Mouse (Mus musculus): ENCODE data around the gene D1Ertd622e. TPM values are rescaled to one million over a fixed set of nuclear protein-coding genes. Genes with fewer than 3 reads are reported as not detected.

Gene D1Ertd622e
- total RNA-seq, 2 experiments from 2014 or later = 18.1 to 18.2 TPM

DNA sequence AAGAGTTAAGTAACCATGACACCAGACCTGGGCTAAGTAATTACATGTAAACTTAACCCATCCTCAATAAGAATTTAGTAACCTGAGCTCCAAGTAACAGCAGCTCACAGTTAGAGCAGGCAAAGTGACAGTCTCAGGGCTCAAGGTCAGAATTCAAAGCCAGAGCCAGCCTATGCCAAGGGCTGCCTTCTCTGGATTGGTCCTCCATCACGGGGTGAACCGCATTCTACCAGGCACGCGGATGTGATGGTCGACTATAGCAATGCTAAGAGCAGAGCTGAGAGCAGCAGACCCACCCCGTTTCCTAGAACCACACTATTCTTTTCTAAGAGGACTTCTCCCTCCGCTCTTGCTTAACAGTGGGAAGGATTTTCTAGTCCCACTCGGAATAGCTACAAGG is 27.8 kb downstream of the D1Ertd622e start:
- DNase-seq = no peak

GRCm38 (mm10) chr1:97632545-97633256 is 29.2 kb downstream of the D1Ertd622e start:
- DNase-seq = no peak

GRCm38 (mm10) chr1:97631843-97632470 is 29.9 kb downstream of the D1Ertd622e start:
- no peak for DNase-seq

- no peak for DNase-seq
These were observed 31.7 kb downstream of the D1Ertd622e start for GRCm38 (mm10) chr1:97630146-97630545.

DNA sequence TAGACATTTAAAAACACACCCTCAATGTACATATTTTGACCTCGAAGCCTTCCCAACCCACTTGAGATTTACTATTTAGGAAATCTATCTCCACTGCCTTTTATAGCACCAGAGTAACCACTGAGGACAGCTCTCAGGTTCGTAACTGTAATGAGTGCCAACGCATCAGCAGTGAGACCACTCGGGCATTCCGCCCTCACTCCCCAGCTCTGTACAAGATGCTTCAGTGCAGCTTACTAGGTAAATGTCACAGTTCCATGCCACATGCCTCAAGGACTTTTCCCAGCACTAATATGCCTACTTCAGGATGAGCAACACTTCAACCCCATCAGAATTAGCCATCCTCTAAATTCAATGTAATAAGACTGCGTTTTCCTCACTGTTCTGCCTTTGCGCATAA is 33.0 kb downstream of the D1Ertd622e start:
- no peak for DNase-seq

- no peak for DNase-seq
These were observed 33.9 kb downstream of the D1Ertd622e start for GRCm38 (mm10) chr1:97628016-97628415.

- DNase-seq = no peak
These were observed 36.4 kb downstream of the D1Ertd622e start for GRCm38 (mm10) chr1:97625427-97625826.

- DNase-seq = no peak
These were observed 37.5 kb downstream of the D1Ertd622e start for GRCm38 (mm10) chr1:97624386-97624785.

GRCm38 (mm10) chr1:97623214-97623856 is 38.5 kb downstream of the D1Ertd622e start:
- DNase-seq = no peak

DNA sequence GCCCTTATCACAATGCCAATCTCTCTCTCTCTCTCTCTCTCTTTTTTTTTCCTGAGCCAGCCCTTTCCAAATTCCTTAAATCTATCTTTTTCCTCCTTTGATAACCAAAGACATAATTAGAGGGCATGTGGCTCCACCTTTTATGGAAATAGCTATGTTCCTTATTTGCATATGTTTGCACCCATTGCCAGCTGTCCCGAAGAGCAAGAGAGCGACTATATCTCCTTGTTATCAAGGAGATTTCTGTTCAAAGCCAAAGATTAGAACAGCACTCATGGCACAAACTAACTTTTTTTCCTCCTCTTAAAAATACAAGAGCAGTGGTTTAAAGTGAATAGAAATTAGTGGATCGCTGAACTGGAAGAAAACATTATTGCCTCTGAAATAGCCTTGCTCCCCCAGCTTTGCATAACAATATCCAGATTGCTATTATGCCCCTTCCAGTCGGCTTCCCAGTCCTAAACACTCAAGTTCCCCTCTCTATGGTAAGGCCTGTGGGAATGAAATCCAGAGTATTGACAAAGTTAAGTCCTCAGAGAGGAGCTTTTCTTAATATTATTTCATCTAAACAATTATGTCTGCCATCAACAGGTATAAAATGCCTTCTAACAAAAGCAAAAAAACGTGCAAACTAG is 39.2 kb downstream of the D1Ertd622e start:
- no peak for DNase-seq

DNA sequence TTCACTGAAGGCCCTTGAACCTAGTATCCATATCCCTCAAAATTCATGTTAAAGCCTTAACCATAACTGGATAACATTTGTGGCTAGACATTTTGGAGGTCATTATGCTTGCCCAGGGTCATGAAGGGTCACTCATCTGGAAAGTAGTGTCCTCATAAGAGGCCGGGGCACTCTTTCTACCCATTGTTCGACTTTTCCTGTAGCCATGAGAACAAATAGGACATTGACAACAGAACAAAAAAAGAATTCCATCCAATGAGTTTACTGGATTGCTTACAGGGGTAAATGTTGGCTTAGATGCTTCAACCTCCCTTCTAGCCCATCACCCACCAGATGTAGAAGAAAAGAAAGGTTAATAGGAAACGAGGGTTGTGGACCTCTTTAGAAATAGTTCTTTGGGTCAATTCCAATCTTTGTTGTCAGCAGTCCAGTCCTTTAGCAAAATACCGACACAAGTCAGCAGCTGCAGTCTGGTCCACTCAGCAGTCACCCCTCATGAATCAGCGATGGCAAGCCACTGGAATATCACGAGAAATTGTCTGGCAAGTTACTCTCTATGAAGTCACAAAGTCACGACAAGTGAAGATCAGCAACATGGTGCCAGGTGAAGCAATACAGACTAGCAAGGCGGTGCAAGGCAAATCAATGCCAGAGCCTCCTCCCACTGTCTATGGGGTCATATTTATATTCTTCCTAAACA is 42.1 kb downstream of the D1Ertd622e start:
- no peak for DNase-seq

- DNase-seq = no peak
These were observed 46.3 kb downstream of the D1Ertd622e start for GRCm38 (mm10) chr1:97615525-97615924.

- DNase-seq = no peak
These were observed 47.1 kb downstream of the D1Ertd622e start for GRCm38 (mm10) chr1:97614531-97615462.

- DNase-seq = no peak
These were observed 50.1 kb downstream of the D1Ertd622e start for GRCm38 (mm10) chr1:97611747-97612146.

GRCm38 (mm10) chr1:97603361-97603760 is 58.5 kb downstream of the D1Ertd622e start:
- no peak for DNase-seq

DNA sequence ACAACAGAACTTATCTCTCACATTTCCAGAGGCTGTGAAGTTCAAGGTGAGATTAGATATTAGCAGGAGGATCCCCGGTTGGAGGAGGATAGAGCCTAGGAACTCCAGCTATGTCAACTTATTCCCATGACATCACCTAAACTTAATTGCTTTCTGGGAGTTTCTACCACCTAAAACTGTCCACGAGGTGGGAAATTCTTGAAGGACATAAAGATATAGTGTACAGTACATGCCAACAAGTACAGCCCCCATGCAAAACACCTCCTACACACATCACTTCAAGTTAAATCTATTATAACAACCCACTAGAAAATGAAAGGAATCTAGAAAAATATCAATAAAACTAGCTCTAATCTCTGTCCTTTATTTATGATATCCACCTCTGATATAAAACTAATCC is 61.5 kb downstream of the D1Ertd622e start:
- no peak for DNase-seq

GRCm38 (mm10) chr1:97599101-97599500 is 62.8 kb downstream of the D1Ertd622e start:
- peak; percentile 7 for DNase-seq

DNA sequence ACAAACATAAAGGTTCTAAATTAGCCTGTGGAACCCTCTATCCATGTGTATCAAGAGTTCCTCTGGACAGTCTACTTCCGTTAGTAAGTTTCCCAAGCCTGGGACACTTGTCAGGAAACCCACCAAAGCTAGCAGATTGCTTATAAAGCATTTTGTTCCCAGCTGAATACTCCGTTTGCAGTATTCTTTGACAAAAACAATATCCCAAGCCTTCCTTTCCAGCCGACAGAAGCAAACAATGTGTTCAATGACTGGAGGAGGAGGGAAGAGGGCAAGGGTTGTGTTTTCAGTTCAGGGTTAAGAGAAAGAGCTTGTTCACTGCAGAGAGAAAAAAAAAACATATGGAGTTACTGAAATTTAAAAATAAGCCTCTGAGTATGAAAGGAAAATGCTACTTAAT is 73.3 kb downstream of the D1Ertd622e start:
- DNase-seq = no peak

DNA sequence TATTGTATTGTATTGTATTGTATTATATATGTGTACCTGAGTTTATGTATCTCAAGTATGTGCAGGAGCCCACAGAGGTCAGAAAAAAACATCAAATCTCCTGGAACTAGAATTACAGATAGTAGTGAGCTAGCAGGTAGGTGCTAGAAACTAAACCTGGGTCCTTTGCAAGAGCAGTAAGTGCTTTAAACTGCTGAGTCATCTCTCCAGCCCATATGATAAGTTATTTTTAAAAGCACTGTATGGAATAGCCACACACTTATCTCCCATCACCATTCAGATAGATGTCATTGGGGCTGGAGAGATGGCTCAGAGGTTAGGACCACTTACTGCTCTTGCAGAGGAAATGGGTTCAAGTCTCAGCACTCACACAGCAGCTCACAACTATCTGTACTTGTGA is 76.8 kb downstream of the D1Ertd622e start:
- no peak for DNase-seq

GRCm38 (mm10) chr1:97584171-97584570 is 77.7 kb downstream of the D1Ertd622e start:
- DNase-seq = no peak

DNA sequence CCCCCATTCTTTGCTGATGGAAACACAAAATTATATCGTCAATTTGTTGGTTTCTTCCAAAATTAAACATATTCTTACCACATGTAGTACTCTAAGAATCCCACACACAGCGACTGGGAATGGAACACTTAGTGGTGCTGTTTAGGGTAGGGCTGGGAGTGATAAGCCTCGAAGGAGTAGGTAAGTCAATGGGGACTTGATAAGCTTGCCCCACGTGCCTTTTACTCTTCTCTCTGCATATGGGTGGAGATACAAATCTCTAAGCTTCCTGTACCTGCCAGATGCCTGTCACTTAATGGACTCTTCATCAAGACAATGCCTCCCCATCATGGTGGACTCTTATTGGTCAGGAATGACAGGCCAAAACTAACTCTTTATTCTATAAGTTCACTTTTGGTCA is 78.8 kb downstream of the D1Ertd622e start:
- no peak for DNase-seq
